Mouse (Mus musculus): ENCODE measurements around the gene Psg25.

GRCm38 (mm10) chr7:18484077-18484476, 48.0 kb downstream of the Psg25 start, which contains the start of gene Psg26:
- no peak for TF ChIP-seq CTCF (IDR thresholded peaks at IDR 0.05; ENCODE audit: extremely low read depth, insufficient read depth, low read length)
- TF ChIP-seq POLR2A (IDR thresholded peaks at IDR 0.05; ENCODE audit: extremely low read depth, insufficient read depth, low read length), result no peak

All from cortical plate, adult 2 months (tissue).